Mouse (Mus musculus) liver, embryonic 14.5 days (tissue): ENCODE measurements at regions not wholly inside any gene's neighbourhood (a gene's known extent, or its start where the extent isn't known, plus 50 kb on each side); places are given as distances from the start of the nearest gene placed in this dataset.

Experiments used
- CTCF ChIP-seq: IDR thresholded peaks from 2 replicates; pipeline ENCODE4 v1.5.1; 2016; ENCODE audit warnings: antibody characterized with exemption, low read depth, control low read depth
- EP300 ChIP-seq: IDR thresholded peaks from 2 replicates; pipeline ENCODE4 v1.6.1; 2016; ENCODE audit warnings: antibody characterized with exemption, low read depth

- TF ChIP-seq EP300 (no peak), CTCF (no peak)
Measured at GRCm38 (mm10) chr4:89391463-89392308, 80.8 kb upstream of the Cdkn2b start.
